Comparison of ENCODE assay signal across 12 mouse cellular contexts in the genomic region with DNA sequence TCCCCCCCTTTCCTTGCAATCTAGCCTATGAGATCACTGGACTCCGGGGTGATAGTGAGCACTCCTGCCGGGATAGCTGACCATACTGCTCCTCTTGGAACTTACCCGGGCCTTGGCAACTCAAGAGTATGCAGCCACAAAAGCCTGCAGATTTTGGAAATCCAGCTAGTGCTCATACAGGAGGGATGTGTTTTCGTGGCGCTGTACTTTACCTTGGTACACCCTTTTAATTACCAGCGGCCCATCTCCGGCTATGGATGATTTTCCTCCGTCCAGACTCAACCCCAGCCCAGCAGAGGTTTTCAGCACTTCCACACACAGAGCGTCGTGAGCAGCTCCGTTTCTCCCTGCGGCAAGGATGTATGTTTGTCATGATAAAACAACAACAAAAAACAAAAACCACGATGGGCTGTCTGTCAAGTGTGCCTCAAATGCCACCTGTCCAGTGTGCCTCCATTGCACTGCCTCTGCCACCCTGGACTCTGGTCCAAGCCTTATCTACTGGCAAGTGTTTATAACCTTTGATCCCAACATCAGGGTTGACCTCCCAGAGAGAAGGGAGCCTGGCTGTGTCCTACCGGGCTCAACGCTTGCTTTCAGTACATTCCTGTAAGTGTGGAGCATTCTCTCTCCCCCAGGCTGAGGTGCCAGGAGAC. TPM values are rescaled to one million over a fixed set of nuclear protein-coding genes. Genes with fewer than 3 reads are reported as not detected.
DNase-seq lines count a peak whose midpoint lies in the region; ATAC-seq and TF ChIP-seq lines count a peak whose summit lies in the region.
"Had no signal": no experiment of that assay in that cellular context is flagged by ENCODE, and none has a peak within 500 bp of the region (broad histone marks: within the 10 kb centered on the region; RNA-seq: fewer than 3 reads in every experiment).

No protein-coding gene starts in this region.

- no peaks in the 10 kb centered on the region for H3K36me3 ChIP-seq in forebrain, postnatal 0 days (ENCODE audit: insufficient read depth)
- H3K36me3 ChIP-seq in intestine, postnatal 0 days (ENCODE audit: control insufficient read depth, insufficient read depth) = peaks cover 47% of the 10 kb centered on the region
- H3K36me3 ChIP-seq in midbrain, embryonic 16.5 days (ENCODE audit: control insufficient read depth, insufficient read depth, low read length) = no peaks in the 10 kb centered on the region

- ATAC-seq in forebrain, postnatal 0 days = 0 out of 2 replicates have a peak, but pooled peaks have one; percentile 0
- ATAC-seq in intestine, postnatal 0 days = peak; percentile 47; the same call in 1 of the 2 replicates
- no peak; the same call in 1 of the 2 replicates for ATAC-seq in midbrain, embryonic 16.5 days

- no peaks in the 10 kb centered on the region for H3K27me3 ChIP-seq in forebrain, postnatal 0 days (ENCODE audit: insufficient read depth, low read length)
- H3K27me3 ChIP-seq in intestine, postnatal 0 days (replicated peaks; ENCODE audit: control insufficient read depth, insufficient read depth, low read length) = no peaks in the 10 kb centered on the region
- H3K27me3 ChIP-seq in midbrain, embryonic 16.5 days (ENCODE audit: control insufficient read depth, insufficient read depth, low read depth, low read length) = no peaks in the 10 kb centered on the region
- H3K27me3 ChIP-seq: heart, embryonic 15.5 days; limb, embryonic 13.5 days had no signal

- no peak overlapping the region for H3K4me3 ChIP-seq in forebrain, postnatal 0 days (ENCODE audit: low read depth, low read length)
- H3K4me3 ChIP-seq in intestine, postnatal 0 days (ENCODE audit: low read depth, low read length) = no peak overlapping the region
- no peak overlapping the region for H3K4me3 ChIP-seq in midbrain, embryonic 16.5 days (ENCODE audit: low read depth, low read length)
- H3K4me3 ChIP-seq: heart, embryonic 15.5 days; limb, embryonic 13.5 days had no signal

- intact Hi-C loops in heart, postnatal 14 days (cut with DNase I) = no loop called here

- H3K4me1 ChIP-seq in forebrain, postnatal 0 days (ENCODE audit: insufficient read depth) = peaks cover 16% of the 10 kb centered on the region; the same call in 1 of the 2 replicates
- H3K4me1 ChIP-seq in intestine, postnatal 0 days (replicated peaks; ENCODE audit: control insufficient read depth, insufficient read depth, low read length) = no peaks in the 10 kb centered on the region; the same call in 1 of the 2 replicates
- peaks cover 14% of the 10 kb centered on the region for H3K4me1 ChIP-seq in midbrain, embryonic 16.5 days (ENCODE audit: control insufficient read depth, insufficient read depth, low read length)

- WGBS in forebrain, postnatal 0 days = 66% methylated on average over 15 of the region's 15 CpGs
- 70% methylated on average over 15 of the region's 15 CpGs for WGBS in intestine, postnatal 0 days
- WGBS in midbrain, embryonic 16.5 days = 68% methylated on average over 15 of the region's 15 CpGs

- no peaks in the 10 kb centered on the region for H3K9me3 ChIP-seq in forebrain, postnatal 0 days (ENCODE audit: low read length)
- no peaks in the 10 kb centered on the region for H3K9me3 ChIP-seq in intestine, postnatal 0 days (ENCODE audit: control insufficient read depth)
- no peaks in the 10 kb centered on the region for H3K9me3 ChIP-seq in midbrain, embryonic 16.5 days (replicated peaks; ENCODE audit: control insufficient read depth, low read length, poor library complexity, severe bottlenecking)
- H3K9me3 ChIP-seq: heart, embryonic 15.5 days; limb, embryonic 13.5 days had no signal

- H3K4me2 ChIP-seq in forebrain, postnatal 0 days (ENCODE audit: low read depth) = no peak overlapping the region
- no peak overlapping the region; the same call in 1 of the 2 replicates for H3K4me2 ChIP-seq in intestine, postnatal 0 days (replicated peaks; ENCODE audit: low read depth)
- H3K4me2 ChIP-seq in midbrain, embryonic 16.5 days (ENCODE audit: low read length) = peak overlapping the region; percentile 6; the same call in 1 of the 2 replicates
- H3K4me2 ChIP-seq: heart, embryonic 15.5 days; limb, embryonic 13.5 days had no signal

- peak; percentile 76 for DNase-seq in heart, adult 11 months
- no peak for DNase-seq in heart, postnatal 14 days
- DNase-seq in forebrain, postnatal 0 days = no peak
- no peak for DNase-seq in frontal cortex, postnatal 25 days (ENCODE audit: low spot score in 2 of 2)
- DNase-seq in Muller cell, postnatal 12 days (ENCODE audit: inconsistent ontology term) = no peak
- no peak for DNase-seq in cerebellum, adult 9-11 months
- DNase-seq: gastrocnemius, postnatal 14 days; lung, postnatal 14 days had no signal

- TF ChIP-seq CTCF in forebrain, postnatal 0 days (IDR thresholded peaks at IDR 0.05; ENCODE audit: low read depth) = no peak
- no peak for TF ChIP-seq CTCF in intestine, postnatal 0 days (IDR thresholded peaks at IDR 0.05; ENCODE audit: low read depth)

- H3K27ac ChIP-seq in forebrain, postnatal 0 days (ENCODE audit: low read depth, low read length) = peak overlapping the region; percentile 80
- H3K27ac ChIP-seq in intestine, postnatal 0 days (ENCODE audit: low read depth, low read length) = no peak overlapping the region
- H3K27ac ChIP-seq in midbrain, embryonic 16.5 days (ENCODE audit: low read length) = peak overlapping the region; percentile 88
- H3K27ac ChIP-seq: heart, embryonic 15.5 days; limb, embryonic 13.5 days had no signal

- H3K9ac ChIP-seq in forebrain, postnatal 0 days = peak overlapping the region; percentile 25; the same call in 1 of the 2 replicates
- H3K9ac ChIP-seq in intestine, postnatal 0 days (ENCODE audit: low read depth, low read length) = no peak overlapping the region
- H3K9ac ChIP-seq in midbrain, embryonic 16.5 days (ENCODE audit: low read depth, low read length) = no peak overlapping the region
- H3K9ac ChIP-seq: heart, embryonic 15.5 days; limb, embryonic 13.5 days had no signal

RNA-seq across cellular contexts. Expression of a gene that starts 43.8 kb away (rescaled TPM):
- total RNA-seq in heart, postnatal 14 days (2021) = under 1 TPM in 1 of 2 experiments, not detected in 1; 0.56 TPM
- not detected in 2 replicates for total RNA-seq in forebrain, postnatal 0 days (2014; rRNA removed)
- 0.72 and 2.1 TPM in 2 replicates for polyA plus RNA-seq in forebrain, postnatal 0 days (2015; fragmentation: Nextera tagmentation; extraction: Ambion mirVana)
- polyA plus RNA-seq in intestine, postnatal 0 days (2015; fragmentation: Nextera tagmentation; extraction: Ambion mirVana) = 6.5 and 6.9 TPM in 2 replicates
- polyA plus RNA-seq in midbrain, embryonic 16.5 days (2015; fragmentation: Nextera tagmentation; extraction: Ambion mirVana) = not detected in 2 replicates
- total RNA-seq: gastrocnemius, postnatal 14 days had no signal
- polyA plus RNA-seq: heart, embryonic 15.5 days had no signal

RNA-seq across cellular contexts. Expression of a gene that starts 44.3 kb away (rescaled TPM):
- total RNA-seq in heart, postnatal 14 days (2021) = 10 to 100 TPM; 89.0 to 91.2 TPM
- 78.5 and 106 TPM in 2 replicates for total RNA-seq in forebrain, postnatal 0 days (2014; rRNA removed)
- polyA plus RNA-seq in forebrain, postnatal 0 days (2015; fragmentation: Nextera tagmentation; extraction: Ambion mirVana) = 45.0 and 51.3 TPM in 2 replicates
- polyA plus RNA-seq in intestine, postnatal 0 days (2015; fragmentation: Nextera tagmentation; extraction: Ambion mirVana) = 67.9 and 70.0 TPM in 2 replicates
- polyA plus RNA-seq in midbrain, embryonic 16.5 days (2015; fragmentation: Nextera tagmentation; extraction: Ambion mirVana) = 61.6 and 61.7 TPM in 2 replicates
